Mouse (Mus musculus): Measurements from ENCODE around the gene Svs5. TPM values are rescaled to one million over a fixed set of nuclear protein-coding genes. Genes with fewer than 3 reads are reported as not detected.
"Not testable (repeated sequence)": the region's sequence is repeated elsewhere in the genome, so short reads cannot be mapped to it uniquely, and the experiment has no call there.

The Svs5 gene
- polyA plus RNA-seq (2015; fragmentation: Nextera tagmentation; extraction: Ambion mirVana): not detected in 2 replicates

DNA sequence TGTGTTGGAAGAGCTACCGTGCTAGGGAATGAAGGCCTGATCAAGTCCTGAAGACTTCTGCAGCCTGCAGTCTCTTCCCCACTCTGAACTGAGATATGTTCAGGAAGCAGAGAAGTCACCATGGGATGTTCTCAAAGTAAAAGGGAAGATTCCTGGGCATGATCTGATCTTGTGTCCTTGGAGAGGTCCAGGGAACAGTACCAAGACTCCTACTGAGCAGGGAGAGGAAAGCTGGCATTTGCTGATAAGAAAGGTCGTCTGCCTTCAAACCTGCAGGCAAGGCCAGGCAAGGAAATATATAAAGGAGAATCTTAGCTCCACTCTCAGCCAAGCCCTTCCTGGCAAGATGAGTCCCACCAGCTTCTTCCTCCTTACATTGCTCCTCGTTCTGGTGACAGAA lies at the start of gene Svs5:
TSS of gene Svs5 (plus strand) at position 301 of the 400 bp plus-strand sequence.
- H3K9me3 ChIP-seq (ENCODE audit: control insufficient read depth); H3K27me3 ChIP-seq (replicated peaks; ENCODE audit: control insufficient read depth, insufficient read depth, low read length); ATAC-seq; H3K9ac ChIP-seq (ENCODE audit: low read depth, low read length); H3K4me3 ChIP-seq (ENCODE audit: low read depth, low read length); H3K36me3 ChIP-seq (ENCODE audit: control insufficient read depth, insufficient read depth); H3K4me2 ChIP-seq (replicated peaks; ENCODE audit: low read depth); H3K4me1 ChIP-seq (replicated peaks; ENCODE audit: control insufficient read depth, insufficient read depth, low read length); H3K27ac ChIP-seq (ENCODE audit: low read depth, low read length): not testable (repeated sequence)
- 63% methylated on average over 3 of the region's 3 CpGs for WGBS

DNA sequence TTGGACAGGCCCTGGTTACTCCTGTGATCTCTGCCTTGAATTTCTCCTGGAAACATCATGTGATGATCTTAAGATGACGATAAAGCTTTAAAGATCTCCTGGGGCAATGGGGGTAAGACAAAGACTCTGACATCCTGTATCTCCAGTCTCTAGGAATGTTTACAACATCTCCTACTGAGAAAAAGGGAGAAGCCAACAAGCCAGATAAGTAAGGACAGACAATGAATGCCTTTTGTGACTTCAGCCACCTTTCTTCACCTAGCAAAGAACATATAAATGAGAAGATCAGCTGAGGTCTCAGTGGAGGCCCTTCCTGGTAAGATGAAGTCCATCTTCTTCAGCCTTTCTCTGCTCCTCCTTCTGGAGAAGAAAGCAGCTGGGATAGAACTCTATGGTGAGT lies 43.6 kb upstream of the Svs5 start, which contains the start of gene Svs3a:
TSS of gene Svs3a (plus strand) at position 301 of the 400 bp plus-strand sequence.
- WGBS: 64% methylated on average over 1 of the region's 1 CpGs
- H3K4me2 ChIP-seq (replicated peaks; ENCODE audit: low read depth); ATAC-seq; H3K27ac ChIP-seq (ENCODE audit: low read depth, low read length); H3K4me3 ChIP-seq (ENCODE audit: low read depth, low read length); H3K27me3 ChIP-seq (replicated peaks; ENCODE audit: control insufficient read depth, insufficient read depth, low read length); H3K4me1 ChIP-seq (replicated peaks; ENCODE audit: control insufficient read depth, insufficient read depth, low read length); H3K36me3 ChIP-seq (ENCODE audit: control insufficient read depth, insufficient read depth); H3K9me3 ChIP-seq (ENCODE audit: control insufficient read depth); H3K9ac ChIP-seq (ENCODE audit: low read depth, low read length): not testable (repeated sequence)

DNA sequence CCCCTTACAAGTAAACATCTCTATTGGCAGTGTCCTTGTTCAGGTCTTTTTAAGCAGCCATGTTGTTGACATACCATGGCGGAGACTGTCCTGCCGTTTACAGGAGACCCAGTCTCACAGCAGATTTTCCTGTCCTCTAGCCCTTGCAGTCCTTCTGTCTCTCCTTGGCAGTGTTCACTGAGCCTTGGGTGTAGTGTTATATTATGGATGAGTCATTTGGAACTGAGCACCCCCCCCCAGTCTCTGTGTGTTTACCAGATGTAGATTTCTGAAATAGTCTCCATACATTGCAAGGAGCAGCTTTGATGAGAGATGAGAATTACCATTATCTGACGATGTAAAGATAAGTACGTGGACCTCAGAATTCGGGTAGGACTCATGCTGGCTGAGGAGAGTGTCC lies 19.9 kb upstream of the Svs5 start:
- Histone ChIP-seq H3K27ac (ENCODE audit: low read depth, low read length) (no peak overlapping the region), H3K4me1 (replicated peaks; ENCODE audit: control insufficient read depth, insufficient read depth, low read length) (no peaks in the 10 kb centered on the region), H3K4me2 (replicated peaks; ENCODE audit: low read depth) (no peak overlapping the region), H3K36me3 (ENCODE audit: control insufficient read depth, insufficient read depth) (no peaks in the 10 kb centered on the region), H3K4me3 (ENCODE audit: low read depth, low read length) (no peak overlapping the region), H3K27me3 (replicated peaks; ENCODE audit: control insufficient read depth, insufficient read depth, low read length) (no peaks in the 10 kb centered on the region), H3K9me3 (ENCODE audit: control insufficient read depth) (no peaks in the 10 kb centered on the region), H3K9ac (ENCODE audit: low read depth, low read length) (no peak overlapping the region)
- TF ChIP-seq CTCF (IDR thresholded peaks at IDR 0.05; ENCODE audit: low read depth): no peak
- no peak for ATAC-seq
- WGBS: 77% methylated on average over 5 of the region's 5 CpGs

DNA sequence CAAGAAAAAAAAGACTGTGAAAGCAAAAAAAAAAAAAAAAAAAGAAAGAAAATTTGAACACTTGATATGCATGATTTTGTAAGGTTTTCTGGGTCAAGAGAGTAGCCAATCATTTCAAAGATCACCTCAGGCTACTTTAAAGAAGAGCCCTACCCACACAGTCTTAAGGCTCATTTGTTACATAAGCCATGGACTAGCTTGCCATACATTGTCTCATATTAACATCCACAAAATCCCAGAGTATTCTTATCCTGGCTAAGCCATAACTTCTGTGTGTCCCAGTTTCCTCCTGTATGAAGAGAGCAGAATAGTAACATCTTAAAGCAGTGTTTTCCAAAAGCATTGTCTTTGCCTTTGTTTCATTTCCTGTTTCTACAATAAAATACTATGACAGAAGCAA lies 17.1 kb upstream of the Svs5 start:
- ATAC-seq; H3K4me3 ChIP-seq (ENCODE audit: low read depth, low read length); H3K9me3 ChIP-seq (ENCODE audit: control insufficient read depth): not testable (repeated sequence)

DNA sequence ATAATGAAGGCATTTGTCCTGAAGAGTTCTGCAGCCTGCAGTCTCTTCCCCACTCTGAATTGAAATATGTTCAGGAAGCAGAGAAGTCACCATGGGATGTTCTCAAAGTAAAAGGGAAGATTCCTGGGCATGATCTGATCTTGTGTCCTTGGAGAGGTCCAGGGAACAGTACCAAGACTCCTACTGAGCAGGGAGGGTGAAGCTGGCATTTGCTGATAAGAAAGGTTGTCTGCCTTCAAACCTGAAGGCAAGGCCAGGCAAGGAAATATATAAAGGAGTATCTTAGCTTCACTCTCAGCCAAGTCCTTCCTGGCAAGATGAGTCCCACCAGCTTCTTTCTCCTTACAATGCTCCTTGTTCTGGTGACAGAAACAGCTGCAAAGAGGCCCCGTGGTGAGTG lies 16.1 kb upstream of the Svs5 start, which contains the start of gene Svs6:
TSS of gene Svs6 (plus strand) at position 301 of the 400 bp plus-strand sequence.
- 62% methylated on average over 1 of the region's 1 CpGs for WGBS
- not testable (repeated sequence) for H3K4me3 ChIP-seq (ENCODE audit: low read depth, low read length); H3K27me3 ChIP-seq (replicated peaks; ENCODE audit: control insufficient read depth, insufficient read depth, low read length); H3K4me1 ChIP-seq (replicated peaks; ENCODE audit: control insufficient read depth, insufficient read depth, low read length); H3K9ac ChIP-seq (ENCODE audit: low read depth, low read length); ATAC-seq; H3K9me3 ChIP-seq (ENCODE audit: control insufficient read depth); H3K27ac ChIP-seq (ENCODE audit: low read depth, low read length); H3K36me3 ChIP-seq (ENCODE audit: control insufficient read depth, insufficient read depth); H3K4me2 ChIP-seq (replicated peaks; ENCODE audit: low read depth)

More for the DNA sequence above, 17.1 kb upstream of the Svs5 start:
- H3K36me3 ChIP-seq (ENCODE audit: control insufficient read depth, insufficient read depth); H3K4me2 ChIP-seq (replicated peaks; ENCODE audit: low read depth); H3K27ac ChIP-seq (ENCODE audit: low read depth, low read length); H3K9ac ChIP-seq (ENCODE audit: low read depth, low read length); H3K27me3 ChIP-seq (replicated peaks; ENCODE audit: control insufficient read depth, insufficient read depth, low read length); H3K4me1 ChIP-seq (replicated peaks; ENCODE audit: control insufficient read depth, insufficient read depth, low read length): not testable (repeated sequence)

DNA sequence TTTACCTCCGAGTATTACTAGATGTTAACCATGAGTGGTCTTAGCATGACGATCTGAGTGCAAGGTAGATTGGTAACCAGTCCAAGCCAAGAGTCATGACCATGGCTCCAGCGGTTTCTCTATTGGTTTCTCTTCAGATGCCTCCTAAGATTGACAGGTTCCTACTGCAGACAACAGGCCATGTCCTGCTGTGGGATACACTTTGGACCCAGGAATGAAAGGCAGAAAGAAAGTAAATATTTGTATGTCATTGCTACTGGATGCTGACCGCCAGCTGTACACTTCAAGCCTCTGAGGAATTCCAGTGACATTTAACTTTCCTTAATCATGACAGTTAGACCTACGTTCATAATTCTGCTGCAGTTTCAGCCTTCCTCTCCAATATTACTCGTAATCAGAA lies 11.6 kb upstream of the Svs5 start:
- Histone ChIP-seq H3K27ac (ENCODE audit: low read depth, low read length) (no peak overlapping the region), H3K9me3 (ENCODE audit: control insufficient read depth) (no peaks in the 10 kb centered on the region), H3K4me1 (replicated peaks; ENCODE audit: control insufficient read depth, insufficient read depth, low read length) (no peaks in the 10 kb centered on the region), H3K4me2 (replicated peaks; ENCODE audit: low read depth) (no peak overlapping the region), H3K27me3 (replicated peaks; ENCODE audit: control insufficient read depth, insufficient read depth, low read length) (no peaks in the 10 kb centered on the region), H3K4me3 (ENCODE audit: low read depth, low read length) (no peak overlapping the region), H3K36me3 (ENCODE audit: control insufficient read depth, insufficient read depth) (no peaks in the 10 kb centered on the region), H3K9ac (ENCODE audit: low read depth, low read length) (no peak overlapping the region)
- 75% methylated on average over 6 of the region's 6 CpGs for WGBS
- ATAC-seq: no peak
- no peak for TF ChIP-seq CTCF (IDR thresholded peaks at IDR 0.05; ENCODE audit: low read depth)

DNA sequence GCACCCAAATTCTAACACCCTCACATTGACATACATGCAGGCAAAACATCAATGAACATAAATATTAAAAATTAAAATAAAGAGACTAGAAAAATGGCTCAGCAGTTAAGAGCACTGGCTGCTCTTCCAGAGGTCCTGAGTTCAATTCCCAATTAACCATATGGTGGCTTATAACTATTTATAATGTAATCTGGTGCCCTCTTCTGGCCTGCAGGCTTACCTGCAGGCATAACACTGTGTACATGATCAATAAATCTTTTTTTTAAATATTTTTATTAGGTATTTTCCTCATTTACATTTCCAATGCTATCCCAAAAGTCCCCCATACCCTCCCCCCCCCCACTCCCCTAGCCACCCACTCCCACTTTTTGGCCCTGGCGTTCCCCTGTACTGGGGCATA lies 11.2 kb downstream of the Svs5 start:
- not testable (repeated sequence) for H3K27ac ChIP-seq (ENCODE audit: low read depth, low read length); H3K27me3 ChIP-seq (replicated peaks; ENCODE audit: control insufficient read depth, insufficient read depth, low read length); H3K9ac ChIP-seq (ENCODE audit: low read depth, low read length); H3K4me3 ChIP-seq (ENCODE audit: low read depth, low read length); H3K36me3 ChIP-seq (ENCODE audit: control insufficient read depth, insufficient read depth); ATAC-seq; H3K4me2 ChIP-seq (replicated peaks; ENCODE audit: low read depth); H3K4me1 ChIP-seq (replicated peaks; ENCODE audit: control insufficient read depth, insufficient read depth, low read length); H3K9me3 ChIP-seq (ENCODE audit: control insufficient read depth)
- 70% methylated on average over 1 of the region's 1 CpGs for WGBS
- peak; percentile 34 for TF ChIP-seq CTCF (IDR thresholded peaks at IDR 0.05; ENCODE audit: low read depth)

All from intestine, postnatal 0 days (tissue).